Mouse (Mus musculus): ENCODE results near the gene Cyp21a1.
"Not testable (repeated sequence)": the region's sequence is repeated elsewhere in the genome, so short reads cannot be mapped to it uniquely, and the experiment has no call there.

Gene Cyp21a1

GRCm38 (mm10) chr17:34804301-34804700, at the start of gene Cyp21a1:
Cyp21a1 (minus strand) TSS chr17:34804561.
- DNase-seq (ENCODE audit: low spot score) = not testable (repeated sequence)

- DNase-seq (ENCODE audit: low spot score) = no peak
Measured at GRCm38 (mm10) chr17:34853511-34853910, 49.1 kb upstream of the Cyp21a1 start.

- no peak for DNase-seq (ENCODE audit: low spot score)
Measured at GRCm38 (mm10) chr17:34850517-34851125, 46.3 kb upstream of the Cyp21a1 start.

GRCm38 (mm10) chr17:34849722-34850516, 45.6 kb upstream of the Cyp21a1 start, which contains the start of the genes Skiv2l and Nelfe:
Skiv2l (minus strand) TSS chr17:34850210.
Nelfe (plus strand) TSS chr17:34850391.
- peak; percentile 97 for DNase-seq (ENCODE audit: low spot score)

GRCm38 (mm10) chr17:34847615-34848014, 43.3 kb upstream of the Cyp21a1 start:
- DNase-seq (ENCODE audit: low spot score) = no peak

- no peak for DNase-seq (ENCODE audit: low spot score)
Measured at GRCm38 (mm10) chr17:34847192-34847591, 42.8 kb upstream of the Cyp21a1 start.

- no peak for DNase-seq (ENCODE audit: low spot score)
Measured at GRCm38 (mm10) chr17:34844884-34845283, 40.5 kb upstream of the Cyp21a1 start.

GRCm38 (mm10) chr17:34840736-34841307, 36.5 kb upstream of the Cyp21a1 start:
- no peak for DNase-seq (ENCODE audit: low spot score)

GRCm38 (mm10) chr17:34838785-34839184, 34.4 kb upstream of the Cyp21a1 start:
- no peak for DNase-seq (ENCODE audit: low spot score)

GRCm38 (mm10) chr17:34837464-34838324, 33.3 kb upstream of the Cyp21a1 start:
- DNase-seq (ENCODE audit: low spot score) = no peak

- peak; percentile 89 for DNase-seq (ENCODE audit: low spot score)
Measured at GRCm38 (mm10) chr17:34836856-34837221, 32.5 kb upstream of the Cyp21a1 start, which contains the start of the genes Stk19 and Dxo. Stk19 (minus strand) TSS chr17:34836945. Dxo (plus strand) TSS chr17:34837019.

GRCm38 (mm10) chr17:34836155-34836855, 31.9 kb upstream of the Cyp21a1 start:
- DNase-seq (ENCODE audit: low spot score) = no peak

GRCm38 (mm10) chr17:34830776-34831175, 26.4 kb upstream of the Cyp21a1 start:
- DNase-seq (ENCODE audit: low spot score) = not testable (repeated sequence)

- DNase-seq (ENCODE audit: low spot score) = no peak
Measured at GRCm38 (mm10) chr17:34814818-34815370, 10.5 kb upstream of the Cyp21a1 start.

- DNase-seq (ENCODE audit: low spot score) = not testable (repeated sequence)
Measured at GRCm38 (mm10) chr17:34813747-34814146, 9.4 kb upstream of the Cyp21a1 start.

- no peak for DNase-seq (ENCODE audit: low spot score)
Measured at GRCm38 (mm10) chr17:34811275-34811674, 6.9 kb upstream of the Cyp21a1 start.

GRCm38 (mm10) chr17:34810811-34811210, 6.5 kb upstream of the Cyp21a1 start:
- DNase-seq (ENCODE audit: low spot score) = not testable (repeated sequence)

- not testable (repeated sequence) for DNase-seq (ENCODE audit: low spot score)
Measured at GRCm38 (mm10) chr17:34810411-34810810, 6.0 kb upstream of the Cyp21a1 start.

- DNase-seq (ENCODE audit: low spot score) = no peak
Measured at GRCm38 (mm10) chr17:34808599-34809205, 4.3 kb upstream of the Cyp21a1 start.

GRCm38 (mm10) chr17:34807176-34807575, 2.8 kb upstream of the Cyp21a1 start:
- no peak for DNase-seq (ENCODE audit: low spot score)
